Mouse (Mus musculus) lung, postnatal 0 days (tissue): Measurements from ENCODE around the gene Spata31.

ENCODE experiments used
- CTCF ChIP-seq: IDR thresholded peaks from 2 replicates; pipeline ENCODE4 v1.5.1; 2016; ENCODE audit warnings: antibody characterized with exemption, mild to moderate bottlenecking
- EP300 ChIP-seq: IDR thresholded peaks from 2 replicates; pipeline ENCODE4 v1.6.1; 2016; ENCODE audit warnings: antibody characterized with exemption, mild to moderate bottlenecking, control low read depth

DNA sequence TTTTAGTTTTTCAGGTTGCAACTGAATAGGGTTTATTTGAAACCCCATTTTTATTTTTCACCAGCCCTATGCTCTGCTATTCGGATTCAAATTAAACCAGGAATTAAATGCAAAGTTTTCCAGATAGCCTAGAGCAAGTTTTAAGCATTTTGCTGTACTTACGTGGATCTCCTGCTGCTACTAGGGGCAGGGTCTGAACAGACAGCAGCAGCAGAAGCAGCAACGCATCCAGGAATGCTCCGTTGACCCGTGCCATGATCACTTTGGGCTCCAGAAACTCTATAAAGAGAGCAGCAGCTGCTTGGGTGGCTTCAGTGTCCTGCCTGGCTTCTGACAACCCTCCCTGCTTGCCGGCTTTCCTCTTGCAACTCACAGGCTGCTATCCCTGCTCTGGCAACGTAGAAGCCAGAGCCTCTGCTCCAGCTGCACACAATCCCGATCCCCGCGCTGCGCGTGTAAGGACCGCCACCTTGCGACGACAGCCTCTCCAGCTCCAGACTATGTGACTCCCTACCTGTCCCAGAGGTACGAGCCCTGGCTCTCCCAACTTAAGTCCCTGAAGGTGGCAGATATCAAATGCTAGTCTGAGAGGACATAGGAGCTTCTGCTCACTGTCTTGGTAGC is 13.5 kb upstream of the Spata31 start, which contains the start of gene Cntnap3:
- peak; percentile 10; the same call in 1 of the 2 replicates for TF ChIP-seq CTCF
- no peak for TF ChIP-seq EP300
